Mouse (Mus musculus): ENCODE measurements at regions not wholly inside any gene's neighbourhood (a gene's known extent, or its start where the extent isn't known, plus 50 kb on each side); places are given as distances from the start of the nearest gene placed in this dataset.

- TF ChIP-seq CTCF (IDR thresholded peaks at IDR 0.05; ENCODE audit: low read depth) = no peak
- no peak for TF ChIP-seq EP300 (IDR thresholded peaks at IDR 0.05; ENCODE audit: low read depth)
- no peak for DNase-seq
- Histone ChIP-seq H3K4me3 (ENCODE audit: low read depth, low read length) (no peak overlapping the region), H3K27me3 (ENCODE audit: insufficient read depth, low read length) (no peaks in the 10 kb centered on the region), H3K9me3 (ENCODE audit: low read length) (no peaks in the 10 kb centered on the region), H3K9ac (replicated peaks) (no peak overlapping the region), H3K4me2 (ENCODE audit: low read depth, low read length) (no peak overlapping the region), H3K4me1 (ENCODE audit: insufficient read depth) (no peaks in the 10 kb centered on the region), H3K27ac (ENCODE audit: low read depth) (no peak overlapping the region), H3K36me3 (replicated peaks; ENCODE audit: insufficient read depth, low read length) (no peaks in the 10 kb centered on the region)
- ATAC-seq = no peak
- WGBS (ENCODE audit: insufficient replicate concordance) = 70% methylated on average over 3 of the region's 3 CpGs
Observed at GRCm38 (mm10) chr8:33123061-33123587, 305.4 kb upstream of the 5930422O12Rik start.

GRCm38 (mm10) chr8:33126981-33127380, 301.5 kb upstream of the 5930422O12Rik start:
- Histone ChIP-seq H3K4me3 (ENCODE audit: low read depth, low read length) (no peak overlapping the region), H3K36me3 (replicated peaks; ENCODE audit: insufficient read depth, low read length) (no peaks in the 10 kb centered on the region), H3K9me3 (ENCODE audit: low read length) (no peaks in the 10 kb centered on the region), H3K4me2 (ENCODE audit: low read depth, low read length) (no peak overlapping the region), H3K27ac (ENCODE audit: low read depth) (no peak overlapping the region), H3K4me1 (ENCODE audit: insufficient read depth) (no peaks in the 10 kb centered on the region), H3K9ac (replicated peaks) (no peak overlapping the region), H3K27me3 (ENCODE audit: insufficient read depth, low read length) (no peaks in the 10 kb centered on the region)
- ATAC-seq (no peak), DNase-seq (no peak)
- TF ChIP-seq CTCF (IDR thresholded peaks at IDR 0.05; ENCODE audit: low read depth) (no peak), EP300 (IDR thresholded peaks at IDR 0.05; ENCODE audit: low read depth) (no peak)
- 75% methylated on average over 2 of the region's 2 CpGs for WGBS (ENCODE audit: insufficient replicate concordance)

GRCm38 (mm10) chr8:33138874-33139273, 289.6 kb upstream of the 5930422O12Rik start:
- H3K9ac ChIP-seq (replicated peaks) = no peak overlapping the region
- H3K9me3 ChIP-seq (ENCODE audit: low read length) = no peaks in the 10 kb centered on the region
- no peak for ATAC-seq
- H3K4me3 ChIP-seq (ENCODE audit: low read depth, low read length) = no peak overlapping the region
- no peak overlapping the region for H3K27ac ChIP-seq (ENCODE audit: low read depth)
- no peak overlapping the region for H3K4me2 ChIP-seq (ENCODE audit: low read depth, low read length)
- H3K36me3 ChIP-seq (replicated peaks; ENCODE audit: insufficient read depth, low read length) = no peaks in the 10 kb centered on the region
- no peak for DNase-seq
- H3K4me1 ChIP-seq (ENCODE audit: insufficient read depth) = no peaks in the 10 kb centered on the region
- H3K27me3 ChIP-seq (ENCODE audit: insufficient read depth, low read length) = no peaks in the 10 kb centered on the region
- no peak for TF ChIP-seq EP300 (IDR thresholded peaks at IDR 0.05; ENCODE audit: low read depth)
- no peak for TF ChIP-seq CTCF (IDR thresholded peaks at IDR 0.05; ENCODE audit: low read depth)
- 43% methylated on average over 2 of the region's 2 CpGs for WGBS (ENCODE audit: insufficient replicate concordance)

- ATAC-seq (no peak), DNase-seq (no peak)
- TF ChIP-seq EP300 (IDR thresholded peaks at IDR 0.05; ENCODE audit: low read depth) (no peak), CTCF (IDR thresholded peaks at IDR 0.05; ENCODE audit: low read depth) (no peak)
- no peak overlapping the region for H3K4me2 ChIP-seq (ENCODE audit: low read depth, low read length)
- H3K36me3 ChIP-seq (replicated peaks; ENCODE audit: insufficient read depth, low read length) = no peaks in the 10 kb centered on the region
- H3K27me3 ChIP-seq (ENCODE audit: insufficient read depth, low read length) = no peaks in the 10 kb centered on the region
- no peaks in the 10 kb centered on the region for H3K9me3 ChIP-seq (ENCODE audit: low read length)
- H3K9ac ChIP-seq (replicated peaks) = no peak overlapping the region
- H3K4me3 ChIP-seq (ENCODE audit: low read depth, low read length) = no peak overlapping the region
- H3K27ac ChIP-seq (ENCODE audit: low read depth) = no peak overlapping the region
- WGBS (ENCODE audit: insufficient replicate concordance) = 75% methylated on average over 2 of the region's 2 CpGs
- no peaks in the 10 kb centered on the region for H3K4me1 ChIP-seq (ENCODE audit: insufficient read depth)
Observed at GRCm38 (mm10) chr8:33139850-33140249, 288.7 kb upstream of the 5930422O12Rik start.

- ATAC-seq (no peak), DNase-seq (no peak)
- 74% methylated on average over 6 of the region's 6 CpGs for WGBS (ENCODE audit: insufficient replicate concordance)
- no peaks in the 10 kb centered on the region for H3K27me3 ChIP-seq (ENCODE audit: insufficient read depth, low read length)
- no peaks in the 10 kb centered on the region for H3K9me3 ChIP-seq (ENCODE audit: low read length)
- no peak overlapping the region for H3K4me3 ChIP-seq (ENCODE audit: low read depth, low read length)
- H3K36me3 ChIP-seq (replicated peaks; ENCODE audit: insufficient read depth, low read length) = no peaks in the 10 kb centered on the region
- H3K27ac ChIP-seq (ENCODE audit: low read depth) = no peak overlapping the region
- TF ChIP-seq EP300 (IDR thresholded peaks at IDR 0.05; ENCODE audit: low read depth) (no peak), CTCF (IDR thresholded peaks at IDR 0.05; ENCODE audit: low read depth) (no peak)
- H3K9ac ChIP-seq (replicated peaks) = no peak overlapping the region
- H3K4me1 ChIP-seq (ENCODE audit: insufficient read depth) = no peaks in the 10 kb centered on the region
- no peak overlapping the region for H3K4me2 ChIP-seq (ENCODE audit: low read depth, low read length)
Observed at GRCm38 (mm10) chr8:33177642-33178041, 250.9 kb upstream of the 5930422O12Rik start.

- DNase-seq (peak; percentile 20), ATAC-seq (no peak)
- TF ChIP-seq EP300 (IDR thresholded peaks at IDR 0.05; ENCODE audit: low read depth) (no peak), CTCF (IDR thresholded peaks at IDR 0.05; ENCODE audit: low read depth) (no peak)
- no peaks in the 10 kb centered on the region for H3K4me1 ChIP-seq (ENCODE audit: insufficient read depth)
- H3K27me3 ChIP-seq (ENCODE audit: insufficient read depth, low read length) = no peaks in the 10 kb centered on the region
- H3K9me3 ChIP-seq (ENCODE audit: low read length) = no peaks in the 10 kb centered on the region
- no peak overlapping the region for H3K4me3 ChIP-seq (ENCODE audit: low read depth, low read length)
- no peaks in the 10 kb centered on the region for H3K36me3 ChIP-seq (replicated peaks; ENCODE audit: insufficient read depth, low read length)
- WGBS (ENCODE audit: insufficient replicate concordance) = 72% methylated on average over 9 of the region's 9 CpGs
- no peak overlapping the region for H3K27ac ChIP-seq (ENCODE audit: low read depth)
- no peak overlapping the region for H3K4me2 ChIP-seq (ENCODE audit: low read depth, low read length)
- H3K9ac ChIP-seq (replicated peaks) = no peak overlapping the region
Observed at GRCm38 (mm10) chr8:33183029-33183428, 245.5 kb upstream of the 5930422O12Rik start.

Measured in liver, postnatal 0 days (tissue).